9 mouse cellular contexts compared by ENCODE assay signal in the genomic region with DNA sequence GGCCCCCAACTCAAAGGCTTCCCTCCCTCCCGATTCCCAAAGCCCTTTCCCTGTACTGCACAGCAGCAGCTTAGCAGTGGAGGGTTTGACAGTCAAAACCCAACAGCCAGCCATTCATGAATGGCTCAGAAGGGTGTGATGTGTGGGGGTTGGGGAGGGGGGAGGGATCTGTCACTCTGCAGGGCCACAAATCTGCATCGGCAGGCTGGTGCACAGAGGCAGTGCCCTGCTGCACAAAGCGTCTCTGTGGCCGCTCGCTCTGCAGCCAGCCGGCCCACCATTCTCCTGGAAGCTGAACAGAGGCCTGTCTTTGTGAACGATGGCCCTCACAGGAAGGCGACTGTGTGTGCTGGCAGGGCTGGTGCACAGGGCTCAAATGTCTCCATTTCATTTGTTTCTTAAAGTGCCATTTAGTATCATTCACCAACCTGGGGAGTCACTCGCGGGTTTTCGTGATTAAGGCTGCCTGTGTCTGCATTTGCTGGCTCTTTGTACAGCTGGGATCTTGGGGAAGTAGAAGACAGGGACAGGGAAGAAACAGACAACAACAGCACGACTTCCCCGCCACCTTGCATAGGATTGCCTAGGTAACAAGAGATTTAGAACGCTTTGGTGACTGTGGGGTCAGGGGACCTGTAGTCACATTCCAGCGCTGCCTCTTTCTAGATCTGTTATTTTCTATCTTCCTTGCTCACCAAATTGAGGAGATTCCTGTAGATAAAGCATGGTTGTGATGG. TPM values are rescaled to one million over a fixed set of nuclear protein-coding genes. Genes with fewer than 3 reads are reported as not detected.
DNase-seq lines count a peak whose midpoint lies in the region; ATAC-seq and TF ChIP-seq lines count a peak whose summit lies in the region.
"Had no signal": no experiment of that assay in that cellular context is flagged by ENCODE, and none has a peak within 500 bp of the region (broad histone marks: within the 10 kb centered on the region; RNA-seq: fewer than 3 reads in every experiment).

No protein-coding gene starts in this region.

- no peaks in the 10 kb centered on the region for H3K27me3 ChIP-seq in E14TG2a.4 (ENCODE audit: insufficient read depth, low read length)
- H3K27me3 ChIP-seq in hindbrain, embryonic 11.5 days (ENCODE audit: control insufficient read depth, insufficient read depth, low read length) = no peaks in the 10 kb centered on the region
- H3K27me3 ChIP-seq in limb, embryonic 14.5 days (ENCODE audit: control insufficient read depth, insufficient read depth, low read length) = no peaks in the 10 kb centered on the region
- H3K27me3 ChIP-seq in stomach, embryonic 16.5 days (ENCODE audit: control insufficient read depth, insufficient read depth, low read length) = no peaks in the 10 kb centered on the region
- H3K27me3 ChIP-seq: liver, embryonic 13.5 days had no signal

- peak overlapping the region; percentile 40; the same call in 1 of the 2 replicates for H3K9ac ChIP-seq in hindbrain, embryonic 11.5 days (ENCODE audit: low read depth, low read length)
- no peak overlapping the region for H3K9ac ChIP-seq in limb, embryonic 14.5 days (ENCODE audit: low read depth, low read length, severe bottlenecking)
- H3K9ac ChIP-seq in stomach, embryonic 16.5 days (ENCODE audit: low read length) = no peak overlapping the region
- H3K9ac ChIP-seq: liver, embryonic 13.5 days had no signal

- ATAC-seq in hindbrain, embryonic 11.5 days (ENCODE audit: low FRiP score) = peak; percentile 93
- ATAC-seq in limb, embryonic 14.5 days (ENCODE audit: low FRiP score, low read depth) = peak; percentile 68
- ATAC-seq in stomach, embryonic 16.5 days (ENCODE audit: insufficient read depth, low FRiP score) = peak; percentile 58; the same call in 1 of the 2 replicates
- no peak for ATAC-seq in erythroblast, adult 5-6 weeks (replicated peaks; ENCODE audit: low FRiP score, poor library complexity, severe bottlenecking)

- no peak for TF ChIP-seq CTCF in E14TG2a.4 (conservative IDR thresholded peaks at IDR 0.05; ENCODE audit: low read length)

- TF ChIP-seq POLR2A in limb, embryonic 14.5 days (IDR thresholded peaks at IDR 0.05; ENCODE audit: borderline replicate concordance, extremely low read depth, insufficient read depth, insufficient read length) = no peak

- no peak overlapping the region for H3K4me2 ChIP-seq in hindbrain, embryonic 11.5 days (replicated peaks; ENCODE audit: low read depth, low read length)
- no peak overlapping the region for H3K4me2 ChIP-seq in limb, embryonic 14.5 days (replicated peaks; ENCODE audit: low read depth, low read length, severe bottlenecking)
- H3K4me2 ChIP-seq in stomach, embryonic 16.5 days (ENCODE audit: low read depth, low read length) = no peak overlapping the region
- H3K4me2 ChIP-seq: liver, embryonic 13.5 days had no signal

- WGBS in hindbrain, embryonic 11.5 days = 10% methylated on average over 15 of the region's 15 CpGs
- WGBS in limb, embryonic 14.5 days = 23% methylated on average over 15 of the region's 15 CpGs
- WGBS in stomach, embryonic 16.5 days = 33% methylated on average over 15 of the region's 15 CpGs

- no peaks in the 10 kb centered on the region for H3K9me3 ChIP-seq in E14TG2a.4 (ENCODE audit: low read length)
- no peaks in the 10 kb centered on the region for H3K9me3 ChIP-seq in hindbrain, embryonic 11.5 days (ENCODE audit: control insufficient read depth, low read length)
- H3K9me3 ChIP-seq in limb, embryonic 14.5 days (ENCODE audit: control insufficient read depth, low read length) = no peaks in the 10 kb centered on the region
- no peaks in the 10 kb centered on the region for H3K9me3 ChIP-seq in stomach, embryonic 16.5 days (replicated peaks; ENCODE audit: control insufficient read depth, low read length)
- H3K9me3 ChIP-seq: liver, embryonic 13.5 days had no signal

- H3K36me3 ChIP-seq in E14TG2a.4 (ENCODE audit: insufficient read depth, low read length) = peaks cover 27% of the 10 kb centered on the region
- no peaks in the 10 kb centered on the region for H3K36me3 ChIP-seq in hindbrain, embryonic 11.5 days (ENCODE audit: control insufficient read depth, insufficient read depth, low read length)
- peaks cover 17% of the 10 kb centered on the region for H3K36me3 ChIP-seq in limb, embryonic 14.5 days (ENCODE audit: control insufficient read depth, insufficient read depth, low read length)
- H3K36me3 ChIP-seq in stomach, embryonic 16.5 days (ENCODE audit: control insufficient read depth, insufficient read depth, low read length) = peaks cover 4% of the 10 kb centered on the region; the same call in 1 of the 2 replicates

- peak overlapping the region; percentile 67 for H3K27ac ChIP-seq in hindbrain, embryonic 11.5 days (ENCODE audit: low read depth, low read length)
- peak overlapping the region; percentile 35; the same call in 1 of the 2 replicates for H3K27ac ChIP-seq in limb, embryonic 14.5 days (replicated peaks; ENCODE audit: low read depth, low read length)
- no peak overlapping the region for H3K27ac ChIP-seq in stomach, embryonic 16.5 days (ENCODE audit: low read length)
- H3K27ac ChIP-seq: liver, embryonic 13.5 days had no signal

- H3K4me3 ChIP-seq in E14TG2a.4 (replicated peaks; ENCODE audit: low read length) = peak overlapping the region; percentile 35; the same call in 1 of the 2 replicates
- H3K4me3 ChIP-seq in hindbrain, embryonic 11.5 days (ENCODE audit: low read depth, low read length) = no peak overlapping the region
- no peak overlapping the region for H3K4me3 ChIP-seq in limb, embryonic 14.5 days (replicated peaks; ENCODE audit: low read length)
- H3K4me3 ChIP-seq in stomach, embryonic 16.5 days (replicated peaks; ENCODE audit: low read length) = no peak overlapping the region
- H3K4me3 ChIP-seq: liver, embryonic 13.5 days had no signal

- H3K4me1 ChIP-seq in E14TG2a.4 (replicated peaks; ENCODE audit: low read depth, low read length) = peaks cover 55% of the 10 kb centered on the region
- peaks cover 10% of the 10 kb centered on the region for H3K4me1 ChIP-seq in hindbrain, embryonic 11.5 days (replicated peaks; ENCODE audit: control insufficient read depth, insufficient read depth, low read length)
- peaks cover 20% of the 10 kb centered on the region for H3K4me1 ChIP-seq in limb, embryonic 14.5 days (ENCODE audit: control insufficient read depth, insufficient read depth, low read length)
- 0 out of 2 replicates have a peak, but pooled peaks cover 3% of the 10 kb centered on the region for H3K4me1 ChIP-seq in stomach, embryonic 16.5 days (ENCODE audit: control insufficient read depth, insufficient read depth, low read length)
- H3K4me1 ChIP-seq: liver, embryonic 13.5 days had no signal

- peak; percentile 89 for DNase-seq in brain, adult 2 months (ENCODE audit: low read depth, low spot score)
- DNase-seq in hindbrain, embryonic 11.5 days (ENCODE audit: low spot score) = peak; percentile 74
- DNase-seq in limb, embryonic 14.5 days (ENCODE audit: low spot score) = no peak
- DNase-seq in ovary, postnatal 14 days (ENCODE audit: low spot score) = no peak
- DNase-seq in urinary bladder, postnatal 25 days (ENCODE audit: low spot score) = no peak
- DNase-seq: liver, embryonic 13.5 days had no signal

RNA-seq across cellular contexts. Expression of a gene that starts 31.0 kb away (rescaled TPM):
- 22.0 and 25.8 TPM in 2 replicates for polyA plus RNA-seq in hindbrain, embryonic 11.5 days (2014; fragmentation: Nextera tagmentation; extraction: Ambion mirVana)
- polyA plus RNA-seq in limb, embryonic 14.5 days (2012; rRNA removed) = 23.8 and 26.6 TPM in 2 replicates
- polyA plus RNA-seq in limb, embryonic 14.5 days (2014; fragmentation: Nextera tagmentation; extraction: Ambion mirVana) = 37.4 and 41.9 TPM in 2 replicates
- polyA plus RNA-seq in stomach, embryonic 16.5 days (2015; fragmentation: Nextera tagmentation; extraction: Ambion mirVana) = 10.5 and 13.6 TPM in 2 replicates
- total RNA-seq in erythroblast, adult 5-6 weeks (2015; ENCODE audit: low replicate concordance) = 13.8 and 16.3 TPM in 2 replicates
- 8.9 and 15.3 TPM in 2 replicates for total RNA-seq in erythroblast, adult 5-6 weeks (2017; ENCODE audit: low replicate concordance)

Comparison
In these comparisons a context has a peak if more than half of its experiments do, and no peak if none do; other contexts are left out.
1. DNase-seq: peak in brain, adult 2 months (single experiment) and hindbrain, embryonic 11.5 days (single experiment); none in limb, embryonic 14.5 days (single experiment), ovary, postnatal 14 days (single experiment) and urinary bladder, postnatal 25 days (single experiment).